Mouse (Mus musculus) gastrocnemius, postnatal 14 days (tissue): ENCODE results near the gene Mug2. TPM values are rescaled to one million over a fixed set of nuclear protein-coding genes. Genes with fewer than 3 reads are reported as not detected.
"Not testable (repeated sequence)": the region's sequence is repeated elsewhere in the genome, so short reads cannot be mapped to it uniquely, and the experiment has no call there.

Source experiments
- DNase-seq: peaks from one replicate; pipeline ENCODE4 v3.0.0; 2021; ENCODE audit warnings: mixed read lengths
- intact Hi-C: fragments of 180-260 bp; cut with DNase I; formaldehyde crosslinking; loops from one replicate; pipeline ENCODE4 v1.15.1; 2025; ENCODE audit warnings: low total_unique reads
- long read RNA-seq, 2 experiments: library from polyadenylated mRNA; stranded (forward); transcript quantifications; one replicate each; pipeline ENCODE4 v2.0.0; 2021
- total RNA-seq, 2 experiments: library from RNA; stranded (reverse); gene quantifications; 2 replicates each; pipeline ENCODE4 v1.2.3; 2021

The Mug2 gene
- not detected for total RNA-seq
- long read RNA-seq, experiment 1, result 0 reads
- long read RNA-seq, experiment 2, result 0 reads

GRCm38 (mm10) chr6:122006461-122006860 is at the start of gene Mug2:
Mug2 (plus strand) TSS chr6:122006761.
- DNase-seq, intact Hi-C loops: not testable (repeated sequence)

DNA sequence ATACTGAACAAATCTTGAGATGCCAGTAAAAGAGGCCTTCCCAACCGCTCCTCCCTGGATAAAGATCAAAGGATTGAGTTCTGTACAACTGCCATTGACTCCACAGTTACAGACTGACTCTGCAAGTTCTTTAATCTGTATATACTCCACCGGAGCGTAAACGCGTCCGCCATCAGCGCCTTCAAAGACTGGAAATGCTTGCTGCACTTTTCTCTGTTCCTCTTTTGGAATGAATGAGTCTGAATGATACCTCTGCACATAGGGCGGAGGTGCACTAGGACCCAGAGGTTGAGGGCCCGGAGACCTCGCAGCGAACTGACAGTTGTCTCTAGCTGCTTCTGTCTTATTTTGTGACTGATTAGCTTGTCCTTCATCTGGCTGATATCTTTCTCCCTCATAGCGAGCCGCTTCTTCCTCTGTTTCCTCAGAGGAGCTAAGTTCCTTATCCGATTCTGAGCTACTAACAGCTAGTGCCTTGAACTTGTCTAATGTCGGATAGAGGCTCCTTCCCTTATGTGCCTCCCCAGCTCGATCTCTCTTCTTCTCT is 48.7 kb upstream of the Mug2 start:
- intact Hi-C loops, DNase-seq: not testable (repeated sequence)

DNA sequence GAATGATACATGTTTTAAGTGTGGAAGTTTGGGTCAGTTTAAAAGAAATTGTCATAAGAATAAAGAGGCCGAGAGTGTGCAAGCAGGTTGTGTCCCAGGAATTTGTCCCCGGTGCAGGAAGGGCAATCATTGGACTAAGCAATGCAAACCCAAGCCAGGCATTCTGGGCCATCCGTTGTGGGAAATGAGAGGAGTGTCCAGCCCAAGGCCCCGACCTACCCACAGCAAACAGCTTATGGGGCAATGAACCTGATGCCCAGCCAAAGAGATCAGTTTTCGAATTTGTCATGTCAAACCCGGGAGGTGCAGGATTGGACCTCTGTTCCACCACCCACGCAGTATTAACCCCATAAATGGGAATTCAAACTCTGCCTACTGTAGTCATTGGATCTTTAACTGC is 30.9 kb upstream of the Mug2 start:
- no peak for DNase-seq
- intact Hi-C loops, result no loop called here

GRCm38 (mm10) chr6:122100904-122101303 is 94.3 kb downstream of the Mug2 start:
- no peak for DNase-seq
- intact Hi-C loops, result no loop called here

DNA sequence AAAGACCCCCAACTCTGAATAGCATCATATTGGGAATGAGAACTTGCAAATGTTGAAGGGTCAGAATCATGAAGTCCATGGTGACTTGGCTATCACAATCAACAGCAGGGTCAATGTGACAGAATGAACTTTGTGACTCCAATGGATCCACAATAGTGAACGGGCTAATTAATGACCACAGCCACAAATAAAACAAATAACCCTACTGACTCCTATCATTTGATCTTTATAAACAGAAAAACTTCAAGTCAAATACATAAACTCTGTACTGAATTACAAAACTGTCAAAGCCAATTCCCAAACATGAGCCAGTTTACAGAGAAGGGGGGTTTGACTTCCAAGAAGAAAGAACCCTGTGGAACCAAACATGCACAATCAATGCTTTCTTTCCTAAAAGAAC is 95.1 kb downstream of the Mug2 start:
- intact Hi-C loops, result no loop called here
- DNase-seq, result no peak

GRCm38 (mm10) chr6:122116963-122117362 is 110.4 kb downstream of the Mug2 start:
- intact Hi-C loops, result no loop called here

DNA sequence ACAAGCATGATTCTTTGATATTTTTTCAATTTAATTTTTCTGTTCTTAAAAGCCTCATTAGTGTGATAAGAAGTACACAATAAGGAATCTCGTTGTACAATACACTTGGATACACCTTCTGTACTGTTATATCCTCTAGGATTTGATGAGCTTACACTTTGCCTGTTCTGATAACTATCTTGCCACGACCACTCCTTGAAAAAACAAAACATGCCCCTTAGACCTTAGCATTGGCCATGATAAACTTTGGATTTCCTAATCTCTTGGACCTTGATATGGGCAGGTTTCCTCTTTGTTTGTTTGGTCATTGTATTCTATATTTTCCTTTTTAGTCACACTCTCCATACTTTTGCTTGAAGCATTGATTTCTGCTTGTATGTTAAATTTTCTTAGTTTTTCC is 123.0 kb downstream of the Mug2 start:
- DNase-seq, result no peak
- intact Hi-C loops, result no loop called here

More at GRCm38 (mm10) chr6:122116963-122117362, 110.4 kb downstream of the Mug2 start:
- DNase-seq, result no peak

Other genes with a start within 250 kb of the Mug2 start
- gene Mug1, start 168.2 kb upstream of the Mug2 start, total RNA-seq, result not detected